Mouse (Mus musculus): ENCODE data around the gene Nosip.

DNA sequence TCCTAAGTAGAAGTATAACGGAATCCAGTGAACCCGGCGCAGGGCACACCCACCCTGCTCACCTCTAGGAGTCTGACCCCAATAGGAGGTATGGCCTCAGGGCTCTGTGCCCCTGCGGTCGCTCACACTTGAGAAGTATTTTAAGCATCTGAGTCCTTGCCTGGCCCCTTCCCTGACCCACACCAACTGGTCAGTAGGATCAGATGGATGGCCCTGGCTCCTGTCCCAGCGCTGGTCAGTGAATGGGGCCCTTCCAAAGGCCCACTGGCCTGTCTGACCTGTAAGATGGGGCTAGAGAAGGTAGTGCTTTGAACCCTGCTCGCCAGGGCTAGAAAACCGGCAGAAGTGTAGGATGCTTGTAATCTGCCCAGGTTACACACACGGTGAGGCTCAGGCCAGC lies 21.4 kb upstream of the Nosip start:
- no peak for TF ChIP-seq GABPA (IDR thresholded peaks at IDR 0.05; ENCODE audit: insufficient replicate concordance, low read depth, low read length)
- no peak for TF ChIP-seq CTCF (conservative IDR thresholded peaks at IDR 0.05 in 1 of 2, IDR thresholded peaks at IDR 0.05 in 1 of 2; ENCODE audit: low read depth in 2 of 2, low read length in 2 of 2)
- TF ChIP-seq MEF2A (IDR thresholded peaks at IDR 0.05; ENCODE audit: borderline replicate concordance, low read depth, low read length): no peak
- TF ChIP-seq NRF1 (IDR thresholded peaks at IDR 0.05; ENCODE audit: low read depth, low read length): no peak
- TF ChIP-seq JUN (IDR thresholded peaks at IDR 0.05; ENCODE audit: insufficient read depth, low read depth, low read length): no peak
- TF ChIP-seq ZMIZ1 (IDR thresholded peaks at IDR 0.05; ENCODE audit: low read depth, low read length): no peak
- no peak for TF ChIP-seq POLR2A (IDR thresholded peaks at IDR 0.05; ENCODE audit: low read depth, low read length)
- no peak for TF ChIP-seq E2F4 (IDR thresholded peaks at IDR 0.05; ENCODE audit: insufficient replicate concordance, low read depth, low read length)
- no peak for TF ChIP-seq MAZ (IDR thresholded peaks at IDR 0.05; ENCODE audit: low read depth, low read length)
- no peak for TF ChIP-seq CHD2 (IDR thresholded peaks at IDR 0.05; ENCODE audit: low read length)
- no peak for TF ChIP-seq USF1 (IDR thresholded peaks at IDR 0.05; ENCODE audit: low read depth, low read length)

Measured in CH12.LX (cell line).